Mouse (Mus musculus): ENCODE data around the gene 3110001I22Rik. TPM values are rescaled to one million over a fixed set of nuclear protein-coding genes. Genes with fewer than 3 reads are reported as not detected.

The 3110001I22Rik gene
- polyA plus RNA-seq, 1 experiment: 0.97 TPM

- H3K4me1 ChIP-seq (ENCODE audit: control insufficient read depth, insufficient read depth, insufficient read length): peaks cover 3% of the 10 kb centered on the region; the same call in 1 of the 2 replicates
- H3K27ac ChIP-seq (ENCODE audit: insufficient read depth, low read length): no peak overlapping the region
- no peaks in the 10 kb centered on the region for H3K27me3 ChIP-seq (ENCODE audit: control insufficient read depth, insufficient read depth, low read length)
- WGBS: 78% methylated on average over 5 of the region's 5 CpGs
- no peak for DNase-seq (ENCODE audit: low read depth in 1 of 2, low spot score in 2 of 2)
- no peak overlapping the region for H3K4me3 ChIP-seq (ENCODE audit: extremely low read depth, insufficient read depth, insufficient read length)
- peaks cover 11% of the 10 kb centered on the region for H3K36me3 ChIP-seq (ENCODE audit: control insufficient read depth, insufficient read depth, low read length)
- TF ChIP-seq CTCF (IDR thresholded peaks at IDR 0.05; ENCODE audit: extremely low read depth, insufficient read depth, insufficient read length, insufficient replicate concordance): no peak
Measured at GRCm38 (mm10) chr16:13673114-13673513, 1.4 kb downstream of the 3110001I22Rik start.

GRCm38 (mm10) chr16:13674511-13674910 is 2.8 kb downstream of the 3110001I22Rik start:
- WGBS: 93% methylated on average over 3 of the region's 3 CpGs
- Histone ChIP-seq H3K27ac (ENCODE audit: insufficient read depth, low read length) (no peak overlapping the region), H3K4me1 (ENCODE audit: control insufficient read depth, insufficient read depth, insufficient read length) (no peaks in the 10 kb centered on the region; the same call in 1 of the 2 replicates), H3K4me3 (ENCODE audit: extremely low read depth, insufficient read depth, insufficient read length) (no peak overlapping the region), H3K36me3 (ENCODE audit: control insufficient read depth, insufficient read depth, low read length) (peaks cover 13% of the 10 kb centered on the region), H3K27me3 (ENCODE audit: control insufficient read depth, insufficient read depth, low read length) (no peaks in the 10 kb centered on the region)
- TF ChIP-seq CTCF (IDR thresholded peaks at IDR 0.05; ENCODE audit: extremely low read depth, insufficient read depth, insufficient read length, insufficient replicate concordance): no peak
- TF ChIP-seq POLR2A (IDR thresholded peaks at IDR 0.05; ENCODE audit: low read depth, low read length): no peak
- DNase-seq (ENCODE audit: low read depth in 1 of 2, low spot score in 2 of 2): no peak

GRCm38 (mm10) chr16:13678601-13679319 is 7.0 kb downstream of the 3110001I22Rik start:
- Histone ChIP-seq H3K36me3 (ENCODE audit: control insufficient read depth, insufficient read depth, low read length) (peaks cover 13% of the 10 kb centered on the region), H3K4me3 (ENCODE audit: extremely low read depth, insufficient read depth, insufficient read length) (no peak overlapping the region), H3K4me1 (ENCODE audit: control insufficient read depth, insufficient read depth, insufficient read length) (peaks cover 2% of the 10 kb centered on the region; the same call in 1 of the 2 replicates), H3K27ac (ENCODE audit: insufficient read depth, low read length) (no peak overlapping the region), H3K27me3 (ENCODE audit: control insufficient read depth, insufficient read depth, low read length) (no peaks in the 10 kb centered on the region)
- TF ChIP-seq CTCF (IDR thresholded peaks at IDR 0.05; ENCODE audit: extremely low read depth, insufficient read depth, insufficient read length, insufficient replicate concordance) (no peak), POLR2A (IDR thresholded peaks at IDR 0.05; ENCODE audit: low read depth, low read length) (no peak)
- WGBS: 87% methylated on average over 3 of the region's 3 CpGs
- no peak for DNase-seq (ENCODE audit: low read depth in 1 of 2, low spot score in 2 of 2)

GRCm38 (mm10) chr16:13698998-13699397 is 27.3 kb downstream of the 3110001I22Rik start:
- Histone ChIP-seq H3K36me3 (ENCODE audit: control insufficient read depth, insufficient read depth, low read length) (peaks cover 46% of the 10 kb centered on the region), H3K27ac (ENCODE audit: insufficient read depth, low read length) (no peak overlapping the region), H3K4me1 (ENCODE audit: control insufficient read depth, insufficient read depth, insufficient read length) (no peaks in the 10 kb centered on the region), H3K27me3 (ENCODE audit: control insufficient read depth, insufficient read depth, low read length) (no peaks in the 10 kb centered on the region), H3K4me3 (ENCODE audit: extremely low read depth, insufficient read depth, insufficient read length) (no peak overlapping the region)
- DNase-seq (ENCODE audit: low read depth in 1 of 2, low spot score in 2 of 2): no peak
- WGBS: 94% methylated on average over 7 of the region's 7 CpGs
- TF ChIP-seq CTCF (IDR thresholded peaks at IDR 0.05; ENCODE audit: extremely low read depth, insufficient read depth, insufficient read length, insufficient replicate concordance) (no peak), POLR2A (IDR thresholded peaks at IDR 0.05; ENCODE audit: low read depth, low read length) (no peak)

DNA sequence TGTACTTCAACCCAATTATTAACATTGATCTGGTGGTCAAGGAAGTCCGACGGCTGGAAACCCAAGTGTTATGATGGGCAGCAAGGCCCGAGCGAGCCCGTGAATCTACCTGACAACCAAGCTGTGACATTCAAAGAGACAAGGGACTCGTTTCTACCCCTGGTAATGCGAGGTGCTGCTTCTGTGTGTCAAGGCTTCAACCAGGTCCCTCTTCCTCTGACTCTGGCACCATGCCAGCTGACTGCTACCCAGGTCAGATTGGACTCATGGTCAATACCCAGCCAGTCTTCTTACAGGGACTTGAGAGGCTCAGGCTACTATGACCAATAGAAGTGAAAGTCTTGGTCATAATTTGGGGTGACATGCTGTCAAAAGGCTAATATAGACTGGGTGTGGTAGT is 30.5 kb downstream of the 3110001I22Rik start:
- H3K4me3 ChIP-seq (ENCODE audit: extremely low read depth, insufficient read depth, insufficient read length): no peak overlapping the region
- peaks cover 38% of the 10 kb centered on the region for H3K36me3 ChIP-seq (ENCODE audit: control insufficient read depth, insufficient read depth, low read length)
- TF ChIP-seq POLR2A (IDR thresholded peaks at IDR 0.05; ENCODE audit: low read depth, low read length) (no peak), CTCF (IDR thresholded peaks at IDR 0.05; ENCODE audit: extremely low read depth, insufficient read depth, insufficient read length, insufficient replicate concordance) (no peak)
- 97% methylated on average over 7 of the region's 7 CpGs for WGBS
- H3K4me1 ChIP-seq (ENCODE audit: control insufficient read depth, insufficient read depth, insufficient read length): no peaks in the 10 kb centered on the region
- DNase-seq (ENCODE audit: low read depth in 1 of 2, low spot score in 2 of 2): no peak
- no peak overlapping the region for H3K27ac ChIP-seq (ENCODE audit: insufficient read depth, low read length)
- no peaks in the 10 kb centered on the region for H3K27me3 ChIP-seq (ENCODE audit: control insufficient read depth, insufficient read depth, low read length)

DNA sequence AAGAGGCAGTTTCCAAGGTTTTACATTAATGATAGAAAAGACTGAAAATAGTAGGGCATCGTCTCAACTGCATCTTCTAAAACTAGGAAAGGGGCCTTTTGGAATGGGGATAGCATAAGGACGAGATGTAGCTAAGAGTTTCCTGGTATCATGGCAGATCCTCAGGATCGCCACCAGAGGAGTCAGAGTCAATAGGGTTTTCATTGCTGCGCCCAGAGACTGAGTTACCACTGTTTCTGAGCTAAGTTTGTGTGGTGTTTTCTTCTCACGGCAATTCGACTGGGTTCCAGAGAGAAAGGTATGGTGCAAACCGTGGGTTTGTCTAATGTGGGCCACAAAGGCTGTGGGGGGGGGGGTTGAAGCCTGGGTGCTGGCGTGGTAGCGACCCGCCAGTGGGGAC is 32.9 kb downstream of the 3110001I22Rik start:
- H3K27me3 ChIP-seq (ENCODE audit: control insufficient read depth, insufficient read depth, low read length): no peaks in the 10 kb centered on the region
- H3K4me3 ChIP-seq (ENCODE audit: extremely low read depth, insufficient read depth, insufficient read length): no peak overlapping the region
- H3K36me3 ChIP-seq (ENCODE audit: control insufficient read depth, insufficient read depth, low read length): peaks cover 24% of the 10 kb centered on the region
- DNase-seq (ENCODE audit: low read depth in 1 of 2, low spot score in 2 of 2): no peak
- 94% methylated on average over 9 of the region's 10 CpGs for WGBS
- no peak overlapping the region for H3K27ac ChIP-seq (ENCODE audit: insufficient read depth, low read length)
- no peaks in the 10 kb centered on the region for H3K4me1 ChIP-seq (ENCODE audit: control insufficient read depth, insufficient read depth, insufficient read length)
- TF ChIP-seq POLR2A (IDR thresholded peaks at IDR 0.05; ENCODE audit: low read depth, low read length) (no peak), CTCF (IDR thresholded peaks at IDR 0.05; ENCODE audit: extremely low read depth, insufficient read depth, insufficient read length, insufficient replicate concordance) (no peak)

- TF ChIP-seq POLR2A (IDR thresholded peaks at IDR 0.05; ENCODE audit: low read depth, low read length): no peak
- no peak for TF ChIP-seq CTCF (IDR thresholded peaks at IDR 0.05; ENCODE audit: extremely low read depth, insufficient read depth, insufficient read length, insufficient replicate concordance)
- no peak overlapping the region for H3K27ac ChIP-seq (ENCODE audit: insufficient read depth, low read length)
- H3K4me1 ChIP-seq (ENCODE audit: control insufficient read depth, insufficient read depth, insufficient read length): no peaks in the 10 kb centered on the region
- no peak for DNase-seq (ENCODE audit: low read depth in 1 of 2, low spot score in 2 of 2)
- H3K4me3 ChIP-seq (ENCODE audit: extremely low read depth, insufficient read depth, insufficient read length): no peak overlapping the region
- H3K27me3 ChIP-seq (ENCODE audit: control insufficient read depth, insufficient read depth, low read length): no peaks in the 10 kb centered on the region
- no peaks in the 10 kb centered on the region for H3K36me3 ChIP-seq (ENCODE audit: control insufficient read depth, insufficient read depth, low read length)
- WGBS: 82% methylated on average over 3 of the region's 3 CpGs
Measured at GRCm38 (mm10) chr16:13714910-13715309, 43.2 kb downstream of the 3110001I22Rik start.

All from spleen, adult 2 months (tissue).